Mouse (Mus musculus) E14TG2a.4 (cell line): ENCODE measurements around the gene Notum.

Source experiments
- CTCF ChIP-seq: conservative IDR thresholded peaks from 2 replicates; pipeline ENCODE4 v1.5.1; 2014; ENCODE audit warnings: low read length
- NANOG ChIP-seq: IDR thresholded peaks from 2 replicates; pipeline ENCODE4 v1.6.1; 2014; ENCODE audit warnings: borderline replicate concordance, low read length, mixed read lengths

DNA sequence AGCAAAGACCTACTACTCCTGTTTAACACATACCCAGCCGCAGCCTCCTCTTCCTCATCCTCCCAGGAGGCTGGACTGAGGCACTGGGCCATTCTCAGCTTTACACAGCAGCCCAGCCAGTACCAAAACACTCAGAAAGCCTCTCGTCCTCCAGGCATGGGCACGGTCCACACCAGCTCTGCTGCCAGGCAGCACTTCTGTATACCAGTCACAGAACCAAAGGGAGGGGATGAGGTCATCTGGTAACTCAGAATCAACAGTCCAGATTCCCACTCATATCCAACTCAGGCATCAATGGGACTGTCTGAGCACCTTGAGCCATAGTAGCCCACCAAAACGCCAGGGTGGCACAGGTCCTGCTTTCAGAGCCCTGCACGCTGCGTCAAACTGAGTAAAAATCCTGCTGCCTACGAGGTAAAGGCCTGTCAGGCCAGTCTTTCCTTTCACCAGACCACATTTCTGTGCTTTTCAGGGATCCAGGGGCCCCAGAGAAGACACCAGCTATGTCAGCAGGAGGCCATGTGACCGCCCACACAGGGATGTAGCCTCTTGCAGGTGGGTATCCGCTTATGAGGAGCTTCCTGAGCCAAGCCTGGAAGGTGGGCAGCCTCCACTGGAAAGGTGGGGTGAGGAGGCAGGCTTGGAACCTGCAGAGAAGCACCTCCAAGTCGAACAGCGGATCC lies 34.0 kb downstream of the Notum start:
- TF ChIP-seq CTCF, result no peak
- TF ChIP-seq NANOG, result no peak
